Mouse (Mus musculus) G1E (cell line): ENCODE results near the gene Slc29a1. TPM values are rescaled to one million over a fixed set of nuclear protein-coding genes. Genes with fewer than 3 reads are reported as not detected.

ENCODE experiments used
- ATAC-seq: 2 replicates; pipeline ENCODE4 v1.8.0; 2016; ENCODE audit warnings: mild to moderate bottlenecking; ENCODE audit not compliant: insufficient number of reproducible peaks, poor library complexity, low FRiP score, severe bottlenecking; ENCODE audit errors: extremely low read depth
- DNase-seq: peaks from one replicate; pipeline ENCODE4 v3.0.0; 2012; ENCODE audit warnings: low spot score
- H3K27me3 ChIP-seq: 2 replicates; pipeline ENCODE4 v1.6.1; 2012; ENCODE audit warnings: mild to moderate bottlenecking, low read length, inconsistent platforms; ENCODE audit not compliant: insufficient read depth
- H3K36me3 ChIP-seq: replicated peaks from 2 replicates; pipeline ENCODE3; 2012; ENCODE audit warnings: mild to moderate bottlenecking, inconsistent platforms
- H3K4me1 ChIP-seq: 2 replicates; pipeline ENCODE4 v1.6.1; 2012; ENCODE audit warnings: low read depth, low read length, inconsistent platforms, mixed read lengths; ENCODE audit not compliant: insufficient read depth
- H3K4me3 ChIP-seq: 2 replicates; pipeline ENCODE4 v1.5.1; 2012; ENCODE audit warnings: low read depth, mild to moderate bottlenecking, inconsistent platforms, low read length, moderate library complexity, mixed read lengths
- H3K9me3 ChIP-seq: replicated peaks from 2 replicates; pipeline ENCODE4 v1.6.1; 2012; ENCODE audit warnings: inconsistent platforms
- CTCF ChIP-seq: IDR thresholded peaks from 2 replicates; pipeline ENCODE4 v1.5.1; 2012; ENCODE audit warnings: low read depth, low read length, inconsistent platforms, mixed read lengths
- GATA1 ChIP-seq: IDR thresholded peaks from 2 replicates; pipeline ENCODE4 v1.6.1; 2012; ENCODE audit warnings: borderline replicate concordance, low read length, inconsistent platforms, mixed read lengths
- GATA2 ChIP-seq: IDR thresholded peaks from 2 replicates; pipeline ENCODE4 v1.6.1; 2012; ENCODE audit warnings: low read depth, low read length, inconsistent platforms, borderline replicate concordance
- POLR2AphosphoS5 ChIP-seq: IDR thresholded peaks from 2 replicates; pipeline ENCODE4 v1.6.1; 2012; ENCODE audit warnings: low read depth, low read length, inconsistent platforms; ENCODE audit not compliant: insufficient replicate concordance
- TAL1 ChIP-seq: conservative IDR thresholded peaks from 2 replicates; pipeline ENCODE4 v1.6.1; 2012; ENCODE audit warnings: low read depth, low read length, inconsistent platforms, mixed read lengths
- polyA plus RNA-seq: library from polyadenylated mRNA; stranded (reverse); fragments of >175 nt; gene quantifications from 2 replicates; pipeline ENCODE4 v1.2.3, GENCODE M21; 2012
- total RNA-seq, 2 experiments: library from RNA; stranded (forward) in 1 of 2; stranded (reverse) in 1 of 2; fragments of 200-1000 nt in 1 of 2; fragments of >200 nt in 1 of 2; fragmentation: Nextera tagmentation in 1 of 2; gene quantifications; 2 replicates each; pipeline ENCODE4 v1.2.3; 2014 to 2017

The Slc29a1 gene
- total RNA-seq (2014; fragmentation: Nextera tagmentation) (107 and 116 TPM in 2 replicates), total RNA-seq (2017) (93.5 and 118 TPM in 2 replicates), polyA plus RNA-seq (143 and 207 TPM in 2 replicates)

DNA sequence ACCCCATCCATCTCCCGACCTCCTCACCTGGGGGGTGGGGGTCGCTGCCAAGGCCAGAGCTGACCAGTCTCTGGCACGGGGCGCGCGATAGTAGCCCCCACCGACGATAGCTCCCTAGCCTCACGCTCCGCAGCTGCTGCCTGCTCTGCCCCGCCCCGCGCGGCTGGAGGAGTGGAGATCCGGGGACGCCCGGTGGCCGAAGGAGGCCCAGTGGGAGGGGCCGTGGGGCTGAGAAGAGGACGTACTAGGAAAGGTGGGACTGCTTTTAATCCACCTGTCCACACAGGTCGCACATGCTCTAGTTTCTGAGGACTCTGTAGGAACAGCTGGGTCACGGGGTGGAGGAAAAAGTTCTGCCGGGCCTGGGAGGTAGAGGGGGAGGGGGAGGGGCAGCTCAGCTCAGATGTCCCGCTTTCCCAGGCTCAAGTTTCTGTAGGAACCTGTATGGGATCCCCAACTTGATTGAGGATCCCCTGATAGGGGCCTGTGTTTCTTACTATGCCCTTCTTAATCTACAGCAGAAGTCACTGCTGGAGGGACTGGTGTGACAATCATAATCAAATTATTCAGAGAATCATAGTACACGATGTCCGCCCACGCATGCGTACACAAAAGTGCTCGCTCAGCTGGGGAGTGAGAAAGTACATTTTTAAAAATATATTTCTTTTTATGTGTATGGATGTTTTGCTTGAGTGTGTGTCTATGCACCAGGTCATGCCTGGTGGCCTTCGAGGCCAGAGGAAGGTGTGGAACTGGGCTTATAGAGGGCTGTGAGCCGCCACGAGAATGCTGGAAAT lies at the start of gene Slc29a1:
TSS of gene Slc29a1 (minus strand) at position 161 of the 797 bp plus-strand sequence.
- H3K36me3 ChIP-seq, result no peaks in the 10 kb centered on the region
- peaks cover 76% of the 10 kb centered on the region for H3K4me1 ChIP-seq
- H3K27me3 ChIP-seq, result peaks cover 15% of the 10 kb centered on the region
- DNase-seq (peak; percentile 71), ATAC-seq (no peak)
- TF ChIP-seq TAL1 (no peak), GATA2 (no peak), GATA1 (no peak)
- H3K9me3 ChIP-seq, result no peaks in the 10 kb centered on the region
- H3K4me3 ChIP-seq, result peak within 1 kb of the TSS; percentile 71

DNA sequence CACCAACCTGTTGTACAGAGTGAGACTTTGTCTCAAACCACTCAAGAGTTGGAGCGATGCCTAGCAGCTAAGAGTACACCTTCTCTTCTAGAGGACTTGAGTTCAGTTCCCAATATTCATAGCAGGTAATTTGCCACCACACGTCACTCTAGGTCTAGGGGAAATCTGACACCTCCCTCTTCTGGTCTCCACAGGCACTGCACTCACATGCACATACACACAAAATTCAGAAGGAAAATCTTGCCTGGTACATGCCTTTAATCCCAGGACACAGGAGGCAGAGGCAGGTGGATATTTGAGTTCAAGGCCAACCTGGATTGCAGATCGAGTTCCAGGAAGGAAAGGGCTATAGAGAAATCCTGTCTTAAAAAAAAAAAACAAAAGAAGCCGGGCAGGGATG lies 44.8 kb upstream of the Slc29a1 start:
- no peak for TF ChIP-seq POLR2AphosphoS5
- TF ChIP-seq GATA2, result no peak
- TF ChIP-seq CTCF, result no peak
- TF ChIP-seq TAL1, result no peak
- TF ChIP-seq GATA1, result no peak
- no peak for DNase-seq
- Histone ChIP-seq H3K36me3 (no peaks in the 10 kb centered on the region), H3K4me3 (no peak overlapping the region), H3K9me3 (peaks cover 4% of the 10 kb centered on the region; the same call in 1 of the 2 replicates), H3K27me3 (peaks cover 31% of the 10 kb centered on the region), H3K4me1 (peaks cover 7% of the 10 kb centered on the region)
- no peak for ATAC-seq

DNA sequence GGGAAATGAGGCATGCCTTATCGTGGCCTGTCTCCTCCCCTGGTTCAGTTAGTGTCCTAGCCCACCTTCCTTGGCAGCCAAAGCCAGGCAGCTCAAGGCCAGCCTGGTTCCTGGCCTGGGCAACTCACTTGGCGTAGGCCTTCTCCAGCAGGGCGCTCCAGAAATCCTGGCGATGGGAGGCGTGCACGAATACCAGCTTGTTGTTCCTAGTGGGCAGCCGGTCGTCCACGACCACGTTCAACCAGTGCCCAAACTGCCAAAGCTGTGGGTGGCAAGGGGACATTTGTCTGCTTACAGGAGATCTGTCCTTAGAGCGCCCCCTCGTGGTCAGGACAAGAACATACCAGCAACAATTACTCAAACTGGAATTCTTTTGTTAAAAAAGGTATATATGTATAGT lies 43.3 kb upstream of the Slc29a1 start:
- no peak for TF ChIP-seq TAL1
- TF ChIP-seq GATA2, result no peak
- no peak for TF ChIP-seq POLR2AphosphoS5
- TF ChIP-seq CTCF, result peak; percentile 61; the same call in 1 of the 2 replicates
- no peak for TF ChIP-seq GATA1
- DNase-seq, result peak; percentile 50
- Histone ChIP-seq H3K4me1 (peaks cover 10% of the 10 kb centered on the region), H3K4me3 (peak overlapping the region; percentile 16; the same call in 1 of the 2 replicates), H3K27me3 (peaks cover 38% of the 10 kb centered on the region), H3K9me3 (peaks cover 4% of the 10 kb centered on the region; the same call in 1 of the 2 replicates), H3K36me3 (no peaks in the 10 kb centered on the region)
- ATAC-seq, result no peak; the same call in 1 of the 2 replicates

DNA sequence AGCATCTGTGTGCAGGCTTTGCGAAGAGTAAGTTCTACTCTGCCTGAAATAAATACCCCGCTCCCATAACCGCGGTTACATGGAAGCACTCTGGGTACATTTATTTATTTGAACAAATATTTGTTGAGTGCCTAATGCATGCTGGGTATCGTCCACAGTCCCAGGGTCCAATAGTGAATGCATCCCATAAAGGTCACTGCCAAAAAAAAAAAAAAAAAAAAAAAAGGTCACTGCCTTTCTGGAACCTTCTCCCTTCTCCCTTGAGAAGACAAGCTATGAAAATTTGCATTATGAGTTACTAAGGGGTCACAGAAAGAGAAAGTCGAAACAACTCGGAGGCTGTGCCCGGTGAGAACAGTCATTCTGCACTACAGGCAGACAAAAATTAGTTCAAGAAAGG lies 42.6 kb upstream of the Slc29a1 start:
- ATAC-seq (no peak), DNase-seq (no peak)
- no peaks in the 10 kb centered on the region for H3K36me3 ChIP-seq
- TF ChIP-seq GATA1 (no peak), GATA2 (no peak), POLR2AphosphoS5 (no peak), CTCF (no peak), TAL1 (no peak)
- H3K4me3 ChIP-seq, result no peak overlapping the region
- H3K9me3 ChIP-seq, result peaks cover 4% of the 10 kb centered on the region; the same call in 1 of the 2 replicates
- peaks cover 38% of the 10 kb centered on the region for H3K27me3 ChIP-seq
- H3K4me1 ChIP-seq, result peaks cover 10% of the 10 kb centered on the region

DNA sequence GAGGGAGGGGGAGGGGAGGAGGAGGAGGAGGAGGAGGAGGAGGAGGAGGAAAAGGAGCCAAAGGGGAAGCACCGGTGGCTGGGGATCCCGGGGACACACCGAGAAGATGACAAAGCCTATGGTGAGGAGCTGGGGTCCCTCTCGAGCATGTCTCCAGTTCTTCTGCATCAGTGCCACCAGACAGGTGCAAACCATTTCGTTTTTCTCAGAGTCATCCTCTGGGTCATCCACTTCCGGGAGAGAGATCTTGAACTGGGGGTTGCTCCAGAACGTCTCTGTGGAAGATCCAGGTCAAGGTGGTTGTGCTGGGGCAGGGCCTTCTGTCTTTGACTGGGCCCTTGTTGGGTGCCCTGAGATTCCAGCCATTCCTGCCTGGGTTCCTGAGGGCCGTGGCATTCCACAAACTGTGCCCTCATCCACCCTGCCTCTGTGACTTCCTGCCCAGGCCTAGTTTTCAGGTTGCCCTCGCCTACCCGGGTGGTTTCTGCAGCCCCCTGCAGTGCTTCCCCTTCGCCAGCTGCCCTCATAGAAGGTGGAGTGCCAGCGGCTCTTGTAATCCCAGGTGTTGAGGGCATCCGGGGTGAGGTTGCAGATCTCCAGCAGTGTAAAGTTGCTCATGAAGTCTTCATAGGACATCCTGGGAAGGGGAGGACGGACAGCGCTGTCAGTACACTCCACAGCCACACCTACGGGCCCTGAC lies 39.3 kb upstream of the Slc29a1 start:
- Histone ChIP-seq H3K36me3 (no peaks in the 10 kb centered on the region), H3K9me3 (no peaks in the 10 kb centered on the region), H3K4me1 (peaks cover 10% of the 10 kb centered on the region), H3K27me3 (peaks cover 42% of the 10 kb centered on the region), H3K4me3 (no peak overlapping the region)
- no peak for DNase-seq
- ATAC-seq, result no peak
- no peak for TF ChIP-seq GATA2
- no peak for TF ChIP-seq CTCF
- TF ChIP-seq TAL1, result no peak
- TF ChIP-seq GATA1, result no peak
- TF ChIP-seq POLR2AphosphoS5, result no peak

- peaks cover 27% of the 10 kb centered on the region for H3K4me1 ChIP-seq
- peaks cover 40% of the 10 kb centered on the region for H3K27me3 ChIP-seq
- ATAC-seq (no peak), DNase-seq (no peak)
- H3K4me3 ChIP-seq, result no peak overlapping the region
- H3K9me3 ChIP-seq, result no peaks in the 10 kb centered on the region
- TF ChIP-seq GATA2 (no peak), TAL1 (no peak), GATA1 (no peak), POLR2AphosphoS5 (no peak), CTCF (no peak)
- H3K36me3 ChIP-seq, result no peaks in the 10 kb centered on the region
These were observed 34.6 kb upstream of the Slc29a1 start for GRCm38 (mm10) chr17:45634033-45634432.
